Mouse (Mus musculus) embryonic fibroblast, embryonic 13.5 days (primary cell): ENCODE measurements around the gene Cd180.

ENCODE experiments used
- CTCF ChIP-seq: IDR thresholded peaks from 2 replicates; pipeline ENCODE4 v1.5.1; 2011; ENCODE audit warnings: mild to moderate bottlenecking, control low read depth, low read length, moderate library complexity, borderline replicate concordance; ENCODE audit not compliant: insufficient read depth
- POLR2A ChIP-seq: IDR thresholded peaks from 2 replicates; pipeline ENCODE4 v1.6.1; 2011; ENCODE audit warnings: low read depth, mild to moderate bottlenecking, control low read depth, low read length, moderate library complexity

GRCm38 (mm10) chr13:102688121-102688520 is 5.2 kb upstream of the Cd180 start:
- no peak for TF ChIP-seq CTCF
- TF ChIP-seq POLR2A = no peak
